Mouse (Mus musculus) ES-Bruce4 (cell line): ENCODE measurements around the gene Gm28230.

Experiments used
- CTCF ChIP-seq: IDR thresholded peaks from one replicate; pipeline ENCODE4 v1.8.1; 2011; ENCODE audit warnings: low read depth, low read length
- EP300 ChIP-seq: IDR thresholded peaks from 2 replicates; pipeline ENCODE4 v1.6.1; 2011; ENCODE audit warnings: low read depth, low read length; ENCODE audit not compliant: insufficient read depth

DNA sequence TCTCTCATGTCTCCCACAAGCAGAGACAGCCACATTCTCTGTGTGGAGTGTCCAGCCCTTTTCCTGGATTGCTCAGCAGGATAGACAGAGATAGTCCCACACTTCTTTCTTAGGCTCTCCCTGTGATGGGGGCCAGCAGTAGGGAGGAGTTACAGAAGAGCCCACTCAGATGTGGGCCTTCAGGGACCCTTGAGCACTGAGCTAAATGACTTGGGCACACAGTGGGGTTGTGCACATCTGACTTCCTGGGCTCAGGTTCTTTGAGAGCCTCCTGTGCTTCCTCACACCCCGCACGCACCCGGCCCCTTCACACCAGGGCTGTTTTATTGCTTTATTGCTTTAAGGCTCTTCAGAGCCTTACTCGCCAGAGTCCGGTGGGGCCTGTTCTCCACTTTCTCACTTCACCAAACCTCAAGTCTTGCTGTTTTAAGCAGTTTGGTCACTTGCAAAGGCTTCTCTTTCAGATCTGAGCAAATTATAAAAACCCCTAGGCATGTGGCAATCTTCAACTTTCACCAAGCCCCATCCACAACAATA, 5.5 kb upstream of the Gm28230 start:
- no peak for TF ChIP-seq EP300
- TF ChIP-seq CTCF, result no peak
